Mouse (Mus musculus): ENCODE results near the gene Fig4.

GRCm38 (mm10) chr10:41153229-41153750 is 149.8 kb downstream of the Fig4 start:
- TF ChIP-seq POLR2A (IDR thresholded peaks at IDR 0.05; ENCODE audit: extremely low read depth, insufficient read depth, low read length) (no peak), CTCF (IDR thresholded peaks at IDR 0.05; ENCODE audit: extremely low read depth, insufficient read depth, low read length) (no peak)

Data from cortical plate, adult 2 months (tissue).